Mouse (Mus musculus) heart, embryonic 14.5 days (tissue): ENCODE measurements around the gene Ctdnep1. TPM values are rescaled to one million over a fixed set of nuclear protein-coding genes. Genes with fewer than 3 reads are reported as not detected.

Source experiments
- ATAC-seq: fragments of 200-750 bp; cut with Nextera tagmentation; 2 replicates; pipeline ENCODE4 v1.8.0; 2017; ENCODE audit warnings: low read depth, moderate TSS enrichment; ENCODE audit not compliant: insufficient number of reproducible peaks, insufficient read depth, low FRiP score
- H3K27ac ChIP-seq, 2 experiments: fragments of 200-500 bp in 1 of 2; fragments of 300-500 bp in 1 of 2; sonication (generic) in 1 of 2; replicated peaks in 1 of 2; 2 replicates each; pipeline ENCODE4 v1.5.1; 2012 to 2014; ENCODE audit warnings: low read depth in 2 of 2, low read length in 2 of 2, control low read depth in 1 of 2, mild to moderate bottlenecking in 1 of 2, mixed read lengths in 1 of 2; ENCODE audit not compliant: control insufficient read depth in 1 of 2, insufficient read depth in 1 of 2
- H3K27me3 ChIP-seq: fragments of 300-500 bp; sonication (generic); 2 replicates; pipeline ENCODE4 v1.6.1; 2014; ENCODE audit warnings: mild to moderate bottlenecking, low read length, control low read depth; ENCODE audit not compliant: control insufficient read depth, insufficient read depth
- H3K36me3 ChIP-seq: fragments of 300-500 bp; sonication (generic); 2 replicates; pipeline ENCODE4 v1.6.1; 2014; ENCODE audit warnings: mild to moderate bottlenecking, control low read depth, low read length, mixed read lengths; ENCODE audit not compliant: control insufficient read depth, insufficient read depth
- H3K4me1 ChIP-seq, 2 experiments: fragments of 200-500 bp in 1 of 2; fragments of 300-500 bp in 1 of 2; sonication (generic) in 1 of 2; 2 replicates each; pipeline ENCODE4 v1.6.1; 2012 to 2014; ENCODE audit warnings: low read length in 2 of 2, control low read depth in 1 of 2, mixed read lengths in 1 of 2; ENCODE audit not compliant: control insufficient read depth in 2 of 2, insufficient read depth in 2 of 2
- H3K4me2 ChIP-seq: fragments of 300-500 bp; sonication (generic); 2 replicates; pipeline ENCODE4 v1.6.1; 2014; ENCODE audit warnings: mild to moderate bottlenecking, low read length
- H3K4me3 ChIP-seq, 2 experiments: fragments of 200-500 bp in 1 of 2; fragments of 300-500 bp in 1 of 2; sonication (generic) in 1 of 2; 2 replicates each; pipeline ENCODE4 v1.5.1; 2012 to 2014; ENCODE audit warnings: low read length in 2 of 2, mild to moderate bottlenecking in 2 of 2, control low read depth in 1 of 2, low read depth in 1 of 2, moderate library complexity in 1 of 2; ENCODE audit not compliant: control insufficient read depth in 1 of 2, insufficient read depth in 1 of 2
- H3K9ac ChIP-seq: fragments of 300-500 bp; sonication (generic); 2 replicates; pipeline ENCODE4 v1.6.1; 2014; ENCODE audit warnings: mild to moderate bottlenecking, low read length
- H3K9me3 ChIP-seq: fragments of 300-500 bp; sonication (generic); 2 replicates; pipeline ENCODE4 v1.6.1; 2016; ENCODE audit warnings: low read length, control low read depth; ENCODE audit not compliant: control insufficient read depth
- WGBS: fragments of 180-500 bp; shearing (Covaris S2); extraction: QIAGEN DNeasy Blood & Tissue Kit; methylation state at CpG from one replicate; pipeline ENCODE4 v1.1.7; 2014; 5-methylcytosine and 5-hydroxymethylcytosine counted together
- polyA plus RNA-seq: library from polyadenylated mRNA; unstranded; fragments of >200 nt; fragmentation: Nextera tagmentation; extraction: Ambion mirVana; gene quantifications from 2 replicates; pipeline ENCODE4 v1.2.1, GENCODE M21; 2014

Gene Ctdnep1
- polyA plus RNA-seq: 22.3 and 26.0 TPM in 2 replicates

DNA sequence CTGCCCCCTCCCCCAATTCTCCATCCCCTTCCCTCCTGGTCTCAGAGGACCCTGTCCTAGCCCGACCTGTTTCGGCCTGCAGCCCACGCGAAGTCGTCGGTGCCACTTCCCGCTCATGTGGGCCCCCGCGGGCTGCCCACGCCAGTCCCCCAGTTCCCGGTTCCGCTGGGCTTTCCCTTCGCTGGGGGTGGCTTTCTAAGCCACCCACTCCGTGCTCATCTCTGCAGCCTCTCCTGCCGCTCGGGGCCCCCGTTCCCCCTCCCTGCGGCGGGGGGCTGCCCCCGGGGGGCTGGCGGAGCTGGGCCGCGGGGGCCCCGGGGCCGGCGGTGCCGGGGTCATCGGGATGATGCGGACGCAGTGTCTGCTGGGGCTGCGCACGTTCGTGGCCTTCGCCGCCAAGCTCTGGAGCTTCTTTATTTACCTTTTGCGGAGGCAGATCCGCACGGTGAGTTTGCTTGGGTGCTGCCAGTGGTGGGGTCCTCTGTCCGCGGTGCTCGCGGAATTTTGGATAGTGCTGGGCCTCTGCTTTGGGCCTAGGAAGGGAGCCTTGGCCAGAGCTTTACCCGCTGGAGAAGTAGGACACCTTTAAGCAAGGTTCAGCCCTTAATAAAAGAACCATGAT lies at the start of gene Ctdnep1:
Gene Ctdnep1 (plus strand): TSS at position 16 of the 622 bp plus-strand sequence.
- no peaks in the 10 kb centered on the region for H3K27me3 ChIP-seq
- no peak for ATAC-seq
- peaks cover 11 to 24% of the 10 kb centered on the region in 2 experiments for H3K4me1 ChIP-seq
- peak within 1 kb of the TSS; percentile 99 for H3K27ac ChIP-seq
- H3K9ac ChIP-seq: peak within 1 kb of the TSS; percentile 99
- H3K9me3 ChIP-seq: no peaks in the 10 kb centered on the region
- peak within 1 kb of the TSS; percentile 88 for H3K4me2 ChIP-seq
- WGBS: under 1% methylated on average over 33 of the region's 43 CpGs
- H3K4me3 ChIP-seq: peak within 1 kb of the TSS; percentile 98 to 99
- peaks cover 51% of the 10 kb centered on the region for H3K36me3 ChIP-seq

DNA sequence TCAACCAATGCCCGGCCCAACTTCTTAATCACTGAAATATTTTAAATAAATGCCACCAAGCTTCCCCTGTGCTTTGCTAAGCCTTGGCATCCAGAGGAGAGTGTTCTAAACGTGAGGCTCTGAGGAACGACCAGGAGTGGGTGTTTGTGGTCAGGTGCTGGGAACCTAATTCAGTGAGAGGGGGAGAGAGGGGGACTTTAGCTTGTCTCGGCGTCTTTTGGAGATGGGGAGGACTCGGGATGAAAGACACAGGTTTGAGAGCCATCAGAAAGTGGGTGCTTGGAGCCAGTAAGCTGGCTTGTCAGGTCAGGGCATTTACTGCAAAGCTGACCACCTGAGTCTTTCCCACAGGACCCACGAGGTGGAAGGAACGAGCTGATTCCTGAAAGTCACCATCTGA lies 49.2 kb upstream of the Ctdnep1 start:
- no peak overlapping the region for H3K4me3 ChIP-seq
- no peak overlapping the region for H3K9ac ChIP-seq
- H3K36me3 ChIP-seq: no peaks in the 10 kb centered on the region
- no peak overlapping the region for H3K4me2 ChIP-seq
- ATAC-seq: no peak
- peaks cover 2% of the 10 kb centered on the region; the same call in 1 of the 2 replicates for H3K27me3 ChIP-seq
- H3K27ac ChIP-seq: no peak overlapping the region
- H3K9me3 ChIP-seq: no peaks in the 10 kb centered on the region
- 56% methylated on average over 8 of the region's 8 CpGs for WGBS
- H3K4me1 ChIP-seq: peaks cover 8 to 12% of the 10 kb centered on the region in 2 experiments

DNA sequence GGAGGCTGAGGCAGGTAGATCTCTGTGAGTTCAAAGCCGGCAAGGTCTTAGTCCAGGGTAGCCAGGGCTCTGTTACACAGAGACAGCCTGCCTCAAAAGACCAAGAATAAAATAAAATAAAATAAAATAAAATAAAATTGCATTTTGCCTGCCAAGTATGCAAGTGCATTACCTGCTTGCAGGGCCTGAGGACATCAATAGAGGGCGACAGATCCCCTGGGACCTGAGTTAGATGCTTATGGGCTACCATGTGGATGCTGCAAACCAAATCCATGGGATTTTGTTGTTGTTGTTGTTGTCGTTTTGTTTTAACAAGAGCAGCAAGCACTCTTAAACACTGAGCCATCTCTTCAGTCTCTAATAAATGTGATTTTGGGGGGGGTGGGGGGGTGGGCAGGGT lies 48.7 kb upstream of the Ctdnep1 start:
- WGBS: 24% methylated on average over 3 of the region's 3 CpGs
- peaks cover 3% of the 10 kb centered on the region; the same call in 1 of the 2 replicates for H3K27me3 ChIP-seq
- H3K36me3 ChIP-seq: no peaks in the 10 kb centered on the region
- no peak overlapping the region for H3K9ac ChIP-seq
- no peak overlapping the region for H3K4me2 ChIP-seq
- peaks cover 13 to 16% of the 10 kb centered on the region in 2 experiments for H3K4me1 ChIP-seq
- no peaks in the 10 kb centered on the region for H3K9me3 ChIP-seq
- no peak for ATAC-seq
- H3K4me3 ChIP-seq: no peak overlapping the region
- no peak overlapping the region for H3K27ac ChIP-seq

DNA sequence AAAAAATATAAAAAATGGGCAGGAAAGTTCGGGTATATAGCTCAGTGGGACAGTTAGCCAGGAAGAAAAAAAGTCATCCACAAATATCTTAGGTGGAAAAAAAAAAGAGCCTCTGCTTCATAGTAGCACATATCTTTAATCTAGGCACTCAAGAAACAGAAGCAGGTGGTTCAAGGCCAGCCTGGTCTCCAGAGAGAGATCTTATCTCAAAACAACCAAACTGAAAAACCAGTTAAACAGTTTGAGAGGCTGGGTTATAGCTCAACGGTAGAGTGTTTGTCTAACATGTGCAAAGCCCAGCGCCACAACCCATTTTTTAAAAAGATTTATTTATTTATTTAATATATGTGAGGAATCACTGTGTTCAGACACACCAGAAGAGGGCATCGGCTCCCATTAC lies 47.9 kb upstream of the Ctdnep1 start:
- Histone ChIP-seq H3K4me1 (peaks cover 19 to 23% of the 10 kb centered on the region in 2 experiments), H3K4me2 (no peak overlapping the region), H3K4me3 (no peak overlapping the region), H3K27me3 (peaks cover 6% of the 10 kb centered on the region; the same call in 1 of the 2 replicates), H3K9me3 (no peaks in the 10 kb centered on the region), H3K36me3 (no peaks in the 10 kb centered on the region), H3K9ac (no peak overlapping the region), H3K27ac (no peak overlapping the region)
- ATAC-seq: no peak
- WGBS: 73% methylated on average over 4 of the region's 4 CpGs

DNA sequence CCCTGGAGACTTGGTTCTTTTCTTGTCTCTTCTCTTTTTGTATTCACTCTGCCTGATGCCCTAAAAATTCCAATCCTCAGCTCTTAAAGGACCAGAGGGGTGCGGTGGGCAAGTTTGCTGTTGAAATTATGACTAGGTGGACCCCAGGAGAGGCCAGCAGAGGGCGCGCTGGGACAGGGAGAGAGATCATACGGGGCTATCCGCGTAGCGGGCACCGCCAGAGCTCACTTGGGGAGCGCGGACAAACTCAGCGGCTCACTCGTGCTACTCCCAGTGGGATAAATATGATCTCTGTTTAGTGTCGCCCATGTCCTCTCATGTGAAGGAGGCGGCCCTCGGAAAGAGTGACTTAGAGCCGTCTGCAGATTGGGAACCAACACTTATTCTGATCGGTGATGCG lies 46.8 kb upstream of the Ctdnep1 start:
- H3K4me1 ChIP-seq: peaks cover 20 to 27% of the 10 kb centered on the region in 2 experiments
- ATAC-seq: 0 out of 2 replicates have a peak, but pooled peaks have one; percentile 46
- H3K27ac ChIP-seq: no peak overlapping the region
- H3K4me3 ChIP-seq: peak overlapping the region in 1 of 2 experiments; percentile 5; a peak in 1 of 4 replicates
- no peaks in the 10 kb centered on the region for H3K36me3 ChIP-seq
- WGBS: under 1% methylated on average over 18 of the region's 18 CpGs
- H3K9me3 ChIP-seq: no peaks in the 10 kb centered on the region
- 0 out of 2 replicates have a peak overlapping the region, but pooled peaks have one; percentile 4 for H3K9ac ChIP-seq
- H3K27me3 ChIP-seq: peaks cover 17% of the 10 kb centered on the region; the same call in 1 of the 2 replicates
- peak overlapping the region; percentile 58 for H3K4me2 ChIP-seq

DNA sequence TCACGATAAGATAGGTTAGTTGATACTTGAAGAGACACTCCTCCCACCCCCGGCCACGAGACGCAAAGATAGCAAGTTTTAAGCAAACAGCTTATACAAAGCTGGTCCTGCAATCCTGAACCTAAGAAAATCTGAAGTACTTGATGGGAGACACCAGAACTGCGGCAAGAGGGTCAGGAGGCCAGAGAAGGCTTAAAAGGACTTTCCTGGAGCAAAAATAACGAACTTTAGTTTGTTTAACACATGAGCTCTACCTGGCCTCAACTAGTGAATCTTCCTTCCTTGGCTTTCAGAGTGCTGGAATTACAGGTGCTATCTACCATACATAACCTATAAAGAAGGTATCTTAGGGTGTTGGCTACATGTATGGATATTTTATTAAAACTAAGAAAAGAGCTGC lies 46.3 kb upstream of the Ctdnep1 start:
- ATAC-seq: no peak
- no peak overlapping the region for H3K27ac ChIP-seq
- H3K9me3 ChIP-seq: no peaks in the 10 kb centered on the region
- WGBS: 16% methylated on average over 6 of the region's 6 CpGs
- H3K4me1 ChIP-seq: peaks cover 20 to 27% of the 10 kb centered on the region in 2 experiments
- peaks cover 22% of the 10 kb centered on the region; the same call in 1 of the 2 replicates for H3K27me3 ChIP-seq
- H3K36me3 ChIP-seq: no peaks in the 10 kb centered on the region
- no peak overlapping the region for H3K9ac ChIP-seq
- H3K4me3 ChIP-seq: peak overlapping the region in 1 of 2 experiments; percentile 5; a peak in 1 of 4 replicates
- H3K4me2 ChIP-seq: peak overlapping the region; percentile 58

DNA sequence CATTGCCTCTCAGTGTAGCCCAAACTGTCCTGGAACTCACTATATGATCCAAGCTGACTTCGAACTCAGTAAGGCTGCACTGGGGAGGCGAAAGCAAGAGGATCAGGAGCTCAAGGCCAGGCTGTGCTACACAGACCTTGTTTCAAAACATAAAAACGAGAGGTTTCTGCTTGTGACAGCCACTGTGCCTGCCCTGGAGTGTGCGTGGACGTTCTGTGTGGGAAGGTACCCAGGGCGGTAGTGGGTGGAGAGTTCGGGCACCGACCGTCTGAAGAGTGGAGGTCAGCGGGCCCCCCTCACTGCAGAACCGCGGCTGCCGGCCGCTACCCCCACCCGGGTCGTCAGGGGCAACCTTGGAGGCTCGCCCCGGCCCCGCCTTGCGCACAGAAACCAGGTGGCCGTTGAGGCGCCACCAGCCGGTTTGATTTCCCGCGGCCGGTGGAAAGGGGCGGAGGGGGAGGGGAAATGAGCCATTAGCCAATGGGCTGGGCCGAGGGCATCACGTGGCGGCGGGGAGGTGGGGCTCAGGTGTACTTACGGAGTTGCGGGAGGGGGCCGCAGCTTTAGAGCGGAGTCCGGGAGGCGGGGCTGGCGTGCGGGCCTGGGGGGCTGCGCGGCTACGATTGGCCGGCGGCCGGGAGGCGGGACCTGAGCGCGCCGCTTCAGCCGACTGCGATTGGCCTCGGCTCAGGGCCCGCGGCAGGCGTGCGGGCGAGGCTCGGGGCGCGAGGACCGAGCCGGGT lies 45.6 kb upstream of the Ctdnep1 start, which contains the start of gene Ybx2:
Gene Ybx2 (plus strand): TSS at position 660 of the 743 bp plus-strand sequence.
- Histone ChIP-seq H3K9me3 (no peaks in the 10 kb centered on the region), H3K4me3 (peak within 1 kb of the TSS; percentile 48 to 57), H3K4me2 (peak within 1 kb of the TSS; percentile 99), H3K9ac (peak within 1 kb of the TSS; percentile 77), H3K27me3 (peaks cover 23% of the 10 kb centered on the region; the same call in 1 of the 2 replicates), H3K4me1 (peaks cover 20 to 27% of the 10 kb centered on the region in 2 experiments), H3K27ac (peak within 1 kb of the TSS in 1 of 2 experiments; percentile 28; a peak in 1 of 4 replicates), H3K36me3 (no peaks in the 10 kb centered on the region)
- peak; percentile 82 for ATAC-seq
- 2% methylated on average over 59 of the region's 62 CpGs for WGBS
